Mouse (Mus musculus) neural tube, embryonic 11.5 days (tissue): ENCODE results near the gene Trim46. TPM values are rescaled to one million over a fixed set of nuclear protein-coding genes. Genes with fewer than 3 reads are reported as not detected.

Experiments
- ATAC-seq: fragments of 200-750 bp; cut with Nextera tagmentation; 2 replicates; pipeline ENCODE4 v1.8.0; 2017; ENCODE audit warnings: moderate number of reproducible peaks, mild to moderate bottlenecking, moderate TSS enrichment, moderate library complexity; ENCODE audit not compliant: insufficient read depth, low FRiP score, low TSS enrichment
- DNase-seq: peaks from one replicate; pipeline ENCODE4 v3.0.0-alpha.2; 2015; ENCODE audit warnings: low spot score
- H3K27ac ChIP-seq: fragments of 300-500 bp; sonication (generic); 2 replicates; pipeline ENCODE4 v1.5.1; 2014; ENCODE audit warnings: low read depth, mild to moderate bottlenecking, low read length
- H3K27me3 ChIP-seq: fragments of 300-500 bp; sonication (generic); 2 replicates; pipeline ENCODE4 v1.6.1; 2014; ENCODE audit warnings: mild to moderate bottlenecking, low read length, mixed read lengths; ENCODE audit not compliant: control insufficient read depth, insufficient read depth
- H3K36me3 ChIP-seq: fragments of 300-500 bp; sonication (generic); 2 replicates; pipeline ENCODE4 v1.6.1; 2014; ENCODE audit warnings: mild to moderate bottlenecking, low read length, moderate library complexity, mixed read lengths; ENCODE audit not compliant: control insufficient read depth, insufficient read depth
- H3K4me1 ChIP-seq: fragments of 300-500 bp; sonication (generic); 2 replicates; pipeline ENCODE4 v1.6.1; 2014; ENCODE audit warnings: low read length, mixed read lengths; ENCODE audit not compliant: control insufficient read depth, insufficient read depth
- H3K4me2 ChIP-seq: fragments of 300-500 bp; sonication (generic); 2 replicates; pipeline ENCODE4 v1.6.1; 2014; ENCODE audit warnings: low read depth, mild to moderate bottlenecking, moderate library complexity
- H3K4me3 ChIP-seq: fragments of 300-500 bp; sonication (generic); 2 replicates; pipeline ENCODE4 v1.5.1; 2014; ENCODE audit warnings: low read depth, low read length
- H3K9ac ChIP-seq: fragments of 300-500 bp; sonication (generic); 2 replicates; pipeline ENCODE4 v1.6.1; 2014; ENCODE audit warnings: mild to moderate bottlenecking, low read length
- H3K9me3 ChIP-seq: fragments of 300-500 bp; sonication (generic); 2 replicates; pipeline ENCODE4 v1.6.1; 2016; ENCODE audit warnings: low read length; ENCODE audit not compliant: control insufficient read depth
- WGBS: fragments of 180-500 bp; shearing (Covaris S2); extraction: QIAGEN DNeasy Blood & Tissue Kit; methylation state at CpG from one replicate; pipeline ENCODE4 v1.1.7; 2014; 5-methylcytosine and 5-hydroxymethylcytosine counted together
- polyA plus RNA-seq: library from polyadenylated mRNA; unstranded; fragments of >200 nt; fragmentation: Nextera tagmentation; extraction: Ambion mirVana; gene quantifications from 2 replicates; pipeline ENCODE4 v1.2.1, GENCODE M21; 2014

The Trim46 gene
- polyA plus RNA-seq, 1 experiment from 2014 or later = 12.8 TPM

- no peak overlapping the region for H3K27ac ChIP-seq
- no peak overlapping the region for H3K4me2 ChIP-seq
- H3K4me3 ChIP-seq = no peak overlapping the region
- 72% methylated on average over 10 of the region's 10 CpGs for WGBS
- no peaks in the 10 kb centered on the region for H3K27me3 ChIP-seq
- DNase-seq (no peak), ATAC-seq (no peak)
- no peak overlapping the region for H3K9ac ChIP-seq
- no peaks in the 10 kb centered on the region for H3K9me3 ChIP-seq
- no peaks in the 10 kb centered on the region for H3K4me1 ChIP-seq
- H3K36me3 ChIP-seq = no peaks in the 10 kb centered on the region
Observed at GRCm38 (mm10) chr3:89262417-89262816, 16.3 kb upstream of the Trim46 start.

DNA sequence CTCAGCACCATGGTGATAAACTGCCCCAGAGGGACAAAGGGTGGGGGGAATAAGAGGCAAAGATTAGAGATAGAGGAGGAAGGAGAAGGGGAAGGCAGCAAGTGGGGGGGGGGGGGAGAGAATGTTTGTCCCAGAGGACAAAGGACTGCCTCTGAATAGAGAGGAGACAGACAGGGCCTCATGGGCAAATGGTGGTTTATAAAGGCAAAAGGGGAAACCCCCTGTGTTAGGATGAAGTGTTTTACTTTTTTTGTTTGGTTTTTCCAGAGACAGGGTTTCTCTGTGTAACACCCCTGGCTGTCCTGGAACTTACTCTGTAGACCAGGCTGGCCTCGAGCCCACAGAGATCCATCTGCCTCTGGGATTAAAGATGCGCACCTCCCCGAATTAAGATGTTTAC, 14.1 kb upstream of the Trim46 start:
- H3K9ac ChIP-seq = no peak overlapping the region
- H3K36me3 ChIP-seq = no peaks in the 10 kb centered on the region
- no peak overlapping the region for H3K4me2 ChIP-seq
- no peak for DNase-seq
- no peaks in the 10 kb centered on the region for H3K27me3 ChIP-seq
- H3K4me3 ChIP-seq = no peak overlapping the region
- WGBS = 74% methylated on average over 3 of the region's 3 CpGs
- H3K27ac ChIP-seq = no peak overlapping the region
- H3K4me1 ChIP-seq = no peaks in the 10 kb centered on the region
- no peak for ATAC-seq
- no peaks in the 10 kb centered on the region for H3K9me3 ChIP-seq

DNA sequence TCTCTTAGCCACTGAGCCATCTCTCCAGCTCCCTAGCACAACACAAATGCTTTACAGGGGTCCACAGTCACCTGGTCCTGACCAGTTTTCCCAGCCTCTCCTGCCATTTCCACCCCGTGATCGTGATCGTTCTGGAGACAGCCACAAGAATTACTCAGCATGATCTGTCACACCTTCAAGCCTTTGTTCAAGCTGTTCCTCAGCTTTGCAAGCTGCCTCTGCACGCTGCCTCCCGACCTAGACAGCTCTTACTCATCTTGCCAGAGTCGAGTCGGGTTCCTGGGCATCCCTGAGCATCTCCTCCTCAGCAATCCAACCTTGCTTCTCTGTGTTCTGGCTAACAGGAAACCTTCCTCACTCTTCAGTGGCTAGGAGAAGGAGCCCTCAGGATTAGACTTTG, 13.0 kb upstream of the Trim46 start, which contains the start of gene Dpm3:
Gene Dpm3 (plus strand): TSS at position 283 of the 400 bp plus-strand sequence.
- no peak for ATAC-seq
- Histone ChIP-seq H3K27ac (no peak within 1 kb of the TSS), H3K9ac (no peak within 1 kb of the TSS), H3K4me3 (no peak within 1 kb of the TSS), H3K36me3 (no peaks in the 10 kb centered on the region), H3K9me3 (no peaks in the 10 kb centered on the region), H3K4me2 (no peak within 1 kb of the TSS), H3K4me1 (no peaks in the 10 kb centered on the region), H3K27me3 (no peaks in the 10 kb centered on the region)
- DNase-seq = no peak
- WGBS = 46% methylated on average over 7 of the region's 7 CpGs

GRCm38 (mm10) chr3:89256177-89256576, 10.1 kb upstream of the Trim46 start:
- no peaks in the 10 kb centered on the region for H3K9me3 ChIP-seq
- WGBS = 87% methylated on average over 5 of the region's 5 CpGs
- H3K36me3 ChIP-seq = no peaks in the 10 kb centered on the region
- H3K4me2 ChIP-seq = no peak overlapping the region
- H3K9ac ChIP-seq = no peak overlapping the region
- H3K4me3 ChIP-seq = no peak overlapping the region
- peaks cover 5% of the 10 kb centered on the region; the same call in 1 of the 2 replicates for H3K4me1 ChIP-seq
- H3K27me3 ChIP-seq = no peaks in the 10 kb centered on the region
- ATAC-seq = no peak
- no peak overlapping the region for H3K27ac ChIP-seq
- DNase-seq = no peak

GRCm38 (mm10) chr3:89254994-89255393, 8.9 kb upstream of the Trim46 start:
- ATAC-seq = no peak
- H3K36me3 ChIP-seq = no peaks in the 10 kb centered on the region
- no peak overlapping the region for H3K27ac ChIP-seq
- no peaks in the 10 kb centered on the region for H3K9me3 ChIP-seq
- H3K4me3 ChIP-seq = no peak overlapping the region
- no peak overlapping the region for H3K4me2 ChIP-seq
- DNase-seq = no peak
- H3K4me1 ChIP-seq = peaks cover 10% of the 10 kb centered on the region; the same call in 1 of the 2 replicates
- 95% methylated on average over 5 of the region's 5 CpGs for WGBS
- no peaks in the 10 kb centered on the region for H3K27me3 ChIP-seq
- H3K9ac ChIP-seq = no peak overlapping the region

- Histone ChIP-seq H3K4me1 (peaks cover 10% of the 10 kb centered on the region; the same call in 1 of the 2 replicates), H3K27me3 (no peaks in the 10 kb centered on the region), H3K36me3 (0 out of 2 replicates have a peak, but pooled peaks cover 3% of the 10 kb centered on the region), H3K4me2 (peak overlapping the region; percentile 26), H3K4me3 (no peak overlapping the region), H3K9me3 (no peaks in the 10 kb centered on the region), H3K27ac (no peak overlapping the region), H3K9ac (no peak overlapping the region)
- 4% methylated on average over 17 of the region's 17 CpGs for WGBS
- ATAC-seq (no peak), DNase-seq (peak; percentile 44)
Observed at GRCm38 (mm10) chr3:89251365-89251895, 5.3 kb upstream of the Trim46 start.

DNA sequence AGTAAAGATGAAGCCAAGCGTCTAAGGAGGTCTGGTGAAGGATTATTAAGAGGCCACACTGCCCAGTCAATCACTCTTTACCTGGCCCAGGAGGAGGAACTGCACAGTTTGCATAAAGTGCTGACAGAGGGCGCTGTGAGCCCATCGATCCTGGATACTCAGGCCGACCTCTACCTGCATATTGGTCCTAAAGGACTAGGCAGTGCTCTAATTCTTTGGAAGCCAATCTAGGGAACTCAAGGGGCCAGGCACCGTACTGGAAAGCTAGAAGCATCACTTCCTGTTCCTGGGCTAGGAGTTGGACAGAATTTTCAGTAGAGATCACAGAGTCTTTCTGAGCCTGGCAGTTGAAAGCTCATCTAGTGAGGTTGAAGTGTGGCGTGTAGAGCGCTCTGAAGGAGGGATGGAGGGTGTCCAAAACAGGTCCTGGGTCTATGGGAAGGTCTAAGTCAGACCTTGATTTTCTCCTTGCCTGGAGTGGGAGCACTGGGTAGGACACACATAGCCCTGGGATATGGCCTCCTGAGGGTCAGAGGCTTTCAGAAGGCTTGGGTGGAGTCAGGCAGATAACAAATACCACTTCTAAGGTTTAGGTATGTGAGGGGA, 4.4 kb upstream of the Trim46 start:
- 23% methylated on average over 7 of the region's 7 CpGs for WGBS
- Histone ChIP-seq H3K27me3 (no peaks in the 10 kb centered on the region), H3K27ac (0 out of 2 replicates have a peak overlapping the region, but pooled peaks have one; percentile 6), H3K4me1 (peaks cover 12% of the 10 kb centered on the region; the same call in 1 of the 2 replicates), H3K9me3 (no peaks in the 10 kb centered on the region), H3K4me3 (no peak overlapping the region), H3K36me3 (0 out of 2 replicates have a peak, but pooled peaks cover 3% of the 10 kb centered on the region), H3K4me2 (0 out of 2 replicates have a peak overlapping the region, but pooled peaks have one; percentile 26), H3K9ac (no peak overlapping the region)
- ATAC-seq = no peak
- DNase-seq = peak; percentile 40

DNA sequence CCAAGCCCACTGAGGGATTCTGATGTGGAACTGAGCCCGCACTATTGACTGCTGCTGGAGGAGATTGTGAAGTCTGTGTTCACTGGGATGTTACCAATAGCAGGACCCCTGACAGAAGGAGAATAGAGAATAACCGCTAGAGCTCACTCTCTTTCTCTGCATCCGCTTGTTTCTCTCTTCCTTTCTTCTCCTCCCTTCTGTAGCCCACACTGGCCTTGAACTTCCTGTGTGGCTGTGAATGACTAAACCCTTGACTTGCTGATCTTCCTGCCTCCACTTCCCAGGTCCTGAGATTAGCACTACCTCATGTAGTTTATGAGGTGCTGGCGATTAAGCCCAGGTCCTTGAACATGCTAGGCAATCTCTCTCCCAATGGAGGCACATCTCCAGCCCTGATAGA, 1.4 kb upstream of the Trim46 start:
- H3K27ac ChIP-seq = no peak overlapping the region
- H3K4me1 ChIP-seq = peaks cover 33% of the 10 kb centered on the region
- 0 out of 2 replicates have a peak, but pooled peaks cover 3% of the 10 kb centered on the region for H3K36me3 ChIP-seq
- 85% methylated on average over 4 of the region's 4 CpGs for WGBS
- no peak for ATAC-seq
- H3K4me3 ChIP-seq = 0 out of 2 replicates have a peak overlapping the region, but pooled peaks have one; percentile 70
- no peak overlapping the region for H3K9ac ChIP-seq
- DNase-seq = no peak
- peak overlapping the region; percentile 86 for H3K4me2 ChIP-seq
- H3K27me3 ChIP-seq = no peaks in the 10 kb centered on the region
- no peaks in the 10 kb centered on the region for H3K9me3 ChIP-seq

DNA sequence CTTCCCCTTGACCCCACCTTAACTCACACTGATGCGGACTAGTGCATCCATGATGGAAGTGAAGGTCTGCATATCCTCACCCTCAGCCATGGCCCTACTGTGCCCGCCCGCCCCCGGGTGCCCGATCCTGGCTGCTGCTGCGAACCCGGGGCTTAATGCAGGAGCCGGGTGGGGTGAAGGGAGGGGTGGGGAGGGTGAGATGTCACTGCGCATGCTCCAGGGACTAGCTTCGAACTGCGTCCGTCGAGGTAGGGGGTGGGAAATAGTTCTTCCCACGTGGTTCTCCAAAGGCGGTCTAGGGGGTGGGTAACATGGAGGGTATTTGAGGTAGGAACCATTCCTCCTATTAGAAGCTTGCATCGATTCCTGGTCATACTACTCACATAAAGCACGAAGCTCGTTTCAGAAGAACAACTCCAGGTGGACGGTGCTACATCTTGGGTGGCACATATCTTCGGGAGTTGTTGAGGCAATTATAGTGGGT, 379 bp downstream of the Trim46 start, which contains the start of gene Krtcap2:
Gene Krtcap2 (plus strand): TSS at position 279 of the 484 bp plus-strand sequence.
- Histone ChIP-seq H3K4me2 (peak within 1 kb of the TSS; percentile 86), H3K9me3 (no peaks in the 10 kb centered on the region), H3K4me3 (peak within 1 kb of the TSS; percentile 70), H3K27ac (peak within 1 kb of the TSS; percentile 62), H3K4me1 (peaks cover 23% of the 10 kb centered on the region), H3K36me3 (0 out of 2 replicates have a peak, but pooled peaks cover 3% of the 10 kb centered on the region), H3K27me3 (no peaks in the 10 kb centered on the region), H3K9ac (peak within 1 kb of the TSS; percentile 73)
- 6% methylated on average over 20 of the region's 20 CpGs for WGBS
- ATAC-seq (peak; percentile 42), DNase-seq (no peak)
